Mouse (Mus musculus): ENCODE data around the gene Col15a1.

Col15a1 gene

GRCm38 (mm10) chr4:47303340-47303998 is 95.5 kb downstream of the Col15a1 start:
- no peak for DNase-seq (ENCODE audit: low read depth, low spot score)

GRCm38 (mm10) chr4:47309886-47310625 is 102.1 kb downstream of the Col15a1 start:
- DNase-seq (ENCODE audit: low read depth, low spot score): no peak

- no peak for DNase-seq (ENCODE audit: low read depth, low spot score)
Measured at GRCm38 (mm10) chr4:47310812-47311211, 102.9 kb downstream of the Col15a1 start.

- DNase-seq (ENCODE audit: low read depth, low spot score): no peak
Measured at GRCm38 (mm10) chr4:47311467-47311866, 103.5 kb downstream of the Col15a1 start.

- DNase-seq (ENCODE audit: low read depth, low spot score): no peak
Measured at GRCm38 (mm10) chr4:47311929-47312328, 104.0 kb downstream of the Col15a1 start.

GRCm38 (mm10) chr4:47312676-47313075 is 104.7 kb downstream of the Col15a1 start:
- no peak for DNase-seq (ENCODE audit: low read depth, low spot score)

GRCm38 (mm10) chr4:47313710-47314410 is 105.9 kb downstream of the Col15a1 start:
- DNase-seq (ENCODE audit: low read depth, low spot score): no peak

- no peak for DNase-seq (ENCODE audit: low read depth, low spot score)
Measured at GRCm38 (mm10) chr4:47315458-47315857, 107.5 kb downstream of the Col15a1 start.

- no peak for DNase-seq (ENCODE audit: low read depth, low spot score)
Measured at GRCm38 (mm10) chr4:47316432-47316831, 108.5 kb downstream of the Col15a1 start.

- DNase-seq (ENCODE audit: low read depth, low spot score): no peak
Measured at GRCm38 (mm10) chr4:47319561-47320321, 111.8 kb downstream of the Col15a1 start.

GRCm38 (mm10) chr4:47322315-47322714 is 114.4 kb downstream of the Col15a1 start:
- no peak for DNase-seq (ENCODE audit: low read depth, low spot score)

GRCm38 (mm10) chr4:47324206-47324605 is 116.2 kb downstream of the Col15a1 start:
- no peak for DNase-seq (ENCODE audit: low read depth, low spot score)

- no peak for DNase-seq (ENCODE audit: low read depth, low spot score)
Measured at GRCm38 (mm10) chr4:47327782-47328181, 119.8 kb downstream of the Col15a1 start.

GRCm38 (mm10) chr4:47329285-47329684 is 121.3 kb downstream of the Col15a1 start:
- DNase-seq (ENCODE audit: low read depth, low spot score): no peak

GRCm38 (mm10) chr4:47330378-47331052 is 122.6 kb downstream of the Col15a1 start:
- DNase-seq (ENCODE audit: low read depth, low spot score): no peak

- no peak for DNase-seq (ENCODE audit: low read depth, low spot score)
Measured at GRCm38 (mm10) chr4:47332812-47333343, 124.9 kb downstream of the Col15a1 start.

GRCm38 (mm10) chr4:47333541-47333940 is 125.6 kb downstream of the Col15a1 start:
- no peak for DNase-seq (ENCODE audit: low read depth, low spot score)

- no peak for DNase-seq (ENCODE audit: low read depth, low spot score)
Measured at GRCm38 (mm10) chr4:47336941-47337600, 129.1 kb downstream of the Col15a1 start.

GRCm38 (mm10) chr4:47342632-47343031 is 134.7 kb downstream of the Col15a1 start:
- DNase-seq (ENCODE audit: low read depth, low spot score): no peak

- no peak for DNase-seq (ENCODE audit: low read depth, low spot score)
Measured at GRCm38 (mm10) chr4:47347022-47347421, 139.1 kb downstream of the Col15a1 start.
